Mouse (Mus musculus) kidney, embryonic 14.5 days (tissue): ENCODE data around the gene Hspa12a. TPM values are rescaled to one million over a fixed set of nuclear protein-coding genes. Genes with fewer than 3 reads are reported as not detected.
A peak's percentile ranks its signal among the peaks of the same experiment; 100 is the strongest.

Experiments
- microRNA-seq: library from miRNA; unstranded; fragments of <30 nt; microRNA quantifications from one replicate; pipeline ENCODE4, GENCODE M21; 2016
- polyA plus RNA-seq: library from polyadenylated mRNA; unstranded; fragments of >200 nt; fragmentation: Nextera tagmentation; extraction: Ambion mirVana; gene quantifications from 2 replicates; pipeline ENCODE4 v1.2.1, GENCODE M21; 2014

Hspa12a gene
- polyA plus RNA-seq, 1 experiment from 2014 or later: 9.5 TPM

Small RNAs within 50 kb of the gene (microRNA-seq; reads per million reads assigned to microRNA genes)
- gene Mir3086: 5.0 reads per million, percentile 20 among the genes with 10 or more reads in this experiment

Other genes starting within 250 kb of the Hspa12a start
- 0.53 and 0.87 TPM in 2 replicates for gene Pnliprp1, start 214.8 kb downstream of the Hspa12a start, polyA plus RNA-seq
- 0.18 and 0.36 TPM in 2 replicates for gene Pnliprp2, start 183.9 kb downstream of the Hspa12a start, polyA plus RNA-seq
- gene 1700019N19Rik, start 149.2 kb downstream of the Hspa12a start, polyA plus RNA-seq: not detected in 2 replicates
- 0.54 and 0.70 TPM in 2 replicates for gene Eno4, start 229 bp downstream of the Hspa12a start, polyA plus RNA-seq
- gene Shtn1, start 132.4 kb upstream of the Hspa12a start, polyA plus RNA-seq: 1.1 and 2.3 TPM in 2 replicates
- not detected in 2 replicates for gene Vax1, start 226.4 kb upstream of the Hspa12a start, polyA plus RNA-seq